Mouse (Mus musculus) G1E (cell line): ENCODE data around the gene Hist1h2bg. TPM values are rescaled to one million over a fixed set of nuclear protein-coding genes. Genes with fewer than 3 reads are reported as not detected.
A peak's percentile ranks its signal among the peaks of the same experiment; 100 is the strongest.
"Not testable (repeated sequence)": the region's sequence is repeated elsewhere in the genome, so short reads cannot be mapped to it uniquely, and the experiment has no call there.

Experiments
- ATAC-seq: 2 replicates; pipeline ENCODE4 v1.8.0; 2016; ENCODE audit warnings: mild to moderate bottlenecking; ENCODE audit not compliant: insufficient number of reproducible peaks, poor library complexity, low FRiP score, severe bottlenecking; ENCODE audit errors: extremely low read depth
- DNase-seq: peaks from one replicate; pipeline ENCODE4 v3.0.0; 2012; ENCODE audit warnings: low spot score
- H3K27me3 ChIP-seq: 2 replicates; pipeline ENCODE4 v1.6.1; 2012; ENCODE audit warnings: mild to moderate bottlenecking, low read length, inconsistent platforms; ENCODE audit not compliant: insufficient read depth
- H3K36me3 ChIP-seq: replicated peaks from 2 replicates; pipeline ENCODE3; 2012; ENCODE audit warnings: mild to moderate bottlenecking, inconsistent platforms
- H3K4me1 ChIP-seq: 2 replicates; pipeline ENCODE4 v1.6.1; 2012; ENCODE audit warnings: low read depth, low read length, inconsistent platforms, mixed read lengths; ENCODE audit not compliant: insufficient read depth
- H3K4me3 ChIP-seq: 2 replicates; pipeline ENCODE4 v1.5.1; 2012; ENCODE audit warnings: low read depth, mild to moderate bottlenecking, inconsistent platforms, low read length, moderate library complexity, mixed read lengths
- H3K9me3 ChIP-seq: replicated peaks from 2 replicates; pipeline ENCODE4 v1.6.1; 2012; ENCODE audit warnings: inconsistent platforms
- CTCF ChIP-seq: IDR thresholded peaks from 2 replicates; pipeline ENCODE4 v1.5.1; 2012; ENCODE audit warnings: low read depth, low read length, inconsistent platforms, mixed read lengths
- GATA1 ChIP-seq: IDR thresholded peaks from 2 replicates; pipeline ENCODE4 v1.6.1; 2012; ENCODE audit warnings: borderline replicate concordance, low read length, inconsistent platforms, mixed read lengths
- GATA2 ChIP-seq: IDR thresholded peaks from 2 replicates; pipeline ENCODE4 v1.6.1; 2012; ENCODE audit warnings: low read depth, low read length, inconsistent platforms, borderline replicate concordance
- POLR2AphosphoS5 ChIP-seq: IDR thresholded peaks from 2 replicates; pipeline ENCODE4 v1.6.1; 2012; ENCODE audit warnings: low read depth, low read length, inconsistent platforms; ENCODE audit not compliant: insufficient replicate concordance
- TAL1 ChIP-seq: conservative IDR thresholded peaks from 2 replicates; pipeline ENCODE4 v1.6.1; 2012; ENCODE audit warnings: low read depth, low read length, inconsistent platforms, mixed read lengths
- polyA plus RNA-seq: library from polyadenylated mRNA; stranded (reverse); fragments of >175 nt; gene quantifications from 2 replicates; pipeline ENCODE4 v1.2.3, GENCODE M21; 2012
- total RNA-seq, 2 experiments: library from RNA; stranded (forward) in 1 of 2; stranded (reverse) in 1 of 2; fragments of 200-1000 nt in 1 of 2; fragments of >200 nt in 1 of 2; fragmentation: Nextera tagmentation in 1 of 2; gene quantifications; 2 replicates each; pipeline ENCODE4 v1.2.3; 2014 to 2017

Gene Hist1h2bg
- total and polyA plus RNA-seq, 3 experiments: 13.0 to 1,531 (median 1,342) TPM

- no peaks in the 10 kb centered on the region for H3K27me3 ChIP-seq
- peak overlapping the region; percentile 50; the same call in 1 of the 2 replicates for H3K4me3 ChIP-seq
- peak; percentile 50; the same call in 1 of the 2 replicates for TF ChIP-seq TAL1
- TF ChIP-seq GATA1: no peak
- DNase-seq (peak; percentile 32), ATAC-seq (peak; percentile 42)
- H3K9me3 ChIP-seq: no peaks in the 10 kb centered on the region
- H3K4me1 ChIP-seq: peaks cover 21% of the 10 kb centered on the region
- no peaks in the 10 kb centered on the region for H3K36me3 ChIP-seq
These were observed 8.3 kb upstream of the Hist1h2bg start for GRCm38 (mm10) chr13:23562699-23563462.

DNA sequence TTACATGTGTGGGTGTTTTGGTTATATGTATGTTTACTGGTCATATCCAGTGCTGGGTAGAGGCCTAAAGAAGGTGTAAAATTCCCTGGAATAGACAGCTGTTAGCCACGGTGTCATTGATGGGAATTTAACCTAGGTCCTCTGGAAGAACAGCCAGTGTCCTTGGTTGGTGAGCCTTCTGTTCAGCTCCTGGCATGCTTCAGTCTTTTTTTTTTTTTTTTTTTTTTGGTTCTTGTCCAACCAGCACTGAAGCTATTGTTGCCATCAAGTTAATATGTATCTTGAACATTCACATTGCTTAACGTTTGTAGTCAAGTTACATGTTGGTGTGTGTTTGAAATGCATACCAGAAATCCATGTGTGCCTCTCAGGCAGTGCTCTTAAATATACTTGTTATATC lies 6.7 kb upstream of the Hist1h2bg start:
- H3K4me1 ChIP-seq: peaks cover 23% of the 10 kb centered on the region
- ATAC-seq (no peak), DNase-seq (no peak)
- no peaks in the 10 kb centered on the region for H3K27me3 ChIP-seq
- H3K4me3 ChIP-seq: no peak overlapping the region
- TF ChIP-seq GATA2 (no peak), TAL1 (no peak), GATA1 (no peak), CTCF (no peak), POLR2AphosphoS5 (no peak)
- no peaks in the 10 kb centered on the region for H3K9me3 ChIP-seq
- H3K36me3 ChIP-seq: no peaks in the 10 kb centered on the region

GRCm38 (mm10) chr13:23570261-23571021 lies 755 bp upstream of the Hist1h2bg start:
- not testable (repeated sequence) for H3K9me3 ChIP-seq, H3K36me3 ChIP-seq, H3K27me3 ChIP-seq, DNase-seq, ATAC-seq
- Histone ChIP-seq H3K4me1 (peaks cover 13% of the 10 kb centered on the region), H3K4me3 (peak overlapping the region; percentile 58; the same call in 1 of the 2 replicates)
- TF ChIP-seq POLR2AphosphoS5: peak; percentile 99

DNA sequence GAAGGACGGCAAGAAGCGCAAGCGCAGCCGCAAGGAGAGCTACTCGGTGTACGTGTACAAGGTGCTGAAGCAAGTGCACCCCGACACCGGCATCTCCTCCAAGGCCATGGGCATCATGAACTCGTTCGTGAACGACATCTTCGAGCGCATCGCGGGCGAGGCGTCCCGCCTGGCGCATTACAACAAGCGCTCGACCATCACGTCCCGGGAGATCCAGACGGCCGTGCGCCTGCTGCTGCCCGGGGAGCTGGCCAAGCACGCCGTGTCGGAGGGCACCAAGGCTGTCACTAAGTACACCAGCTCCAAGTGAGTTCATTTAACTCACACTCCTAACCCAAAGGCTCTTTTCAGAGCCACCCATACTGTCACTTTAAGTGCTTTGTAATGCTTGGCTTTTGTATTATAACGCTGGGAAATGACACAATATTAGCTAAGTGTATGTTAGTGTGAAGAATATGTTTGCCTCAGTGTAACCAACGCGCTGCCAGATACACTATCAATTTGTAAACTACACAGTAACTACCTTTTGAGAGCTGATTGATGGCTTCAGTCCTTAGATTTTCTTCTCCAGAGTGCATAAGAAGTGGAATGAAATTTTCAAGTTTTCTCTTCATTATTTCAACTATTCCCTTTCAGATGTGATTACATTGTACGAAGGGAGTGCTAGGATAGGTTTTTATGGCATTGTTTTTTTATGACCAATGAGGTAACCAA lies 465 bp downstream of the Hist1h2bg start:
- not testable (repeated sequence) for H3K36me3 ChIP-seq, H3K9me3 ChIP-seq, DNase-seq, ATAC-seq, H3K27me3 ChIP-seq
- H3K4me3 ChIP-seq: peak overlapping the region; percentile 64; the same call in 1 of the 2 replicates
- TF ChIP-seq POLR2AphosphoS5: peak; percentile 95; the same call in 1 of the 2 replicates
- H3K4me1 ChIP-seq: peaks cover 18% of the 10 kb centered on the region

DNA sequence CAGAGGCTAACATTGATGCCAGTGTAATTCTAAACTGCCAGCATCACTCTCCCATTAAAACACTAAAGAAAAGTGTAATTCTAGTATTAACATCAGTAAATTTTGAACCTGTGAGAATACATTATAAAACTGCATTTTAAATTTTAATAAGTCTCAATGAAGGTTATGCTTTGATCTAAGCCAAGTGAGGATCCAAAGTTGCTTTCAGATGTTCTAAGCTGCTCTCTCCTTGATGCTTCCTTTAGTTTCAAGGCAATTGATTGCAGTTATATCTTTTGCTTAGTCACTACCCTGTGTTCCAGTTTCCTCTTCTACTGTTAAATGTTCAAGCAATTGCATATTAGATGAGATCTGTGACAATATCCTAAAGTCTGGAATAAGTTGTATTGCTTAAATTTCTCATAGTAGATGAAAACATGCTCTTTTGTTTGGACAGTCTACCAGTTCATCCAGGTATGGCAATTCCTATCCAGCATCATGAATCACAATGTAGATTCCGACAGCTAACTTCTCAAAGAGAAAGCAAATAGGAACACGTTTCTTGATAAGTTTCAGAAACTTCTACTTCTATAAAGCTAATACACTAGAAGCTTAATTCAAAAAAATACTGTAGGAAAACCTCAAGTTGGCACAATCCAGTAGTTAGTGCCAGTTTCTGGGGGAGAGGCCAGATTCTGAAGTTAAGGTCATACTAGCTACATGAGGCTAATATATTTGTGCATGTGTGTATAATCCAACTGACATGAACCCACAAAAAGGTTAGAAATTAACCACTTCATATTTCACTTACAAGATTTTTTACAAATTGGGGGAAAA lies 1.2 kb downstream of the Hist1h2bg start:
- Histone ChIP-seq H3K27me3 (no peaks in the 10 kb centered on the region), H3K36me3 (no peaks in the 10 kb centered on the region), H3K4me1 (peaks cover 26% of the 10 kb centered on the region), H3K9me3 (no peaks in the 10 kb centered on the region), H3K4me3 (peak overlapping the region; percentile 15; the same call in 1 of the 2 replicates)
- peak; percentile 97; the same call in 1 of the 2 replicates for TF ChIP-seq POLR2AphosphoS5
- no peak for TF ChIP-seq CTCF
- ATAC-seq: no peak
- no peak for DNase-seq

DNA sequence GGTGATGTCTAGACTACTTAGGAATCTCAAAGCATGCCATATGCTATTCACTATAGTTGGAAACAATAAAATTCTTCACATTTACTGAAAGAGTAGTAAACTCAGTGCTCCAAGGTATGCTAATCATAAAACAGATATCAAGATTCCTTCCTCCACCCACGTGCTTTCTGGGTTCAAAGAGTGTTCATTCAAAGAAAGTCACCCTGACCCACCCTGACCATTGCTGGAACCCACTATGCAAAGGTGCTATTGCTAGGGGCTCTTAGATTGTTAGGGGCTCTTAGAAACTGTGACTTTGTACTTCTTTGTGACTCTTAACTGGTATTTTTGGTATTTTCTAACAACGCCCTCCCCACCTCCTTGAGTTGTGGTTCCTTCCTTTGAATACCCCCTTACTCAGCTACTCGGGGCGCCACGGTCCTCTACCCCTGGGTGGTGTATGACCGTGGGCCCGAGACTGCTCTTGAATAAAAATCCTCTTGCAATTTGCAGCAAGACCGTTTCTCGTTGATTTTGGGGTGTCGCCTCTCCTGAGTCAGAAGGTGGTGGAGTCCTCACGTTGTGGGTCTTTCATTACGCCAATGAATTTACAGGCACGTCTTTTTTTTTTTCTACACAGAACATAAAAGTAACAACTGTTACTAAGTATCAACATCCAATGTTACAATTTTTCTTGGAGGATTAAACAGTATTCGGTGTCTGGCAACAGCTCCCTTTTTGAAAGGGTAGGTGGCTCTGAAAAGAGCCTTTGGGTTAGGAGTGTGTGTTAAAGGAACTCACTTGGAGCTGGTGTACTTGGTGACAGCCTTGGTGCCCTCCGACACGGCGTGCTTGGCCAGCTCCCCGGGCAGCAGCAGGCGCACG lies 2.1 kb downstream of the Hist1h2bg start:
- not testable (repeated sequence) for H3K36me3 ChIP-seq, H3K9me3 ChIP-seq, DNase-seq, H3K27me3 ChIP-seq, ATAC-seq
- Histone ChIP-seq H3K4me3 (peak overlapping the region; percentile 64; the same call in 1 of the 2 replicates), H3K4me1 (peaks cover 23% of the 10 kb centered on the region)

DNA sequence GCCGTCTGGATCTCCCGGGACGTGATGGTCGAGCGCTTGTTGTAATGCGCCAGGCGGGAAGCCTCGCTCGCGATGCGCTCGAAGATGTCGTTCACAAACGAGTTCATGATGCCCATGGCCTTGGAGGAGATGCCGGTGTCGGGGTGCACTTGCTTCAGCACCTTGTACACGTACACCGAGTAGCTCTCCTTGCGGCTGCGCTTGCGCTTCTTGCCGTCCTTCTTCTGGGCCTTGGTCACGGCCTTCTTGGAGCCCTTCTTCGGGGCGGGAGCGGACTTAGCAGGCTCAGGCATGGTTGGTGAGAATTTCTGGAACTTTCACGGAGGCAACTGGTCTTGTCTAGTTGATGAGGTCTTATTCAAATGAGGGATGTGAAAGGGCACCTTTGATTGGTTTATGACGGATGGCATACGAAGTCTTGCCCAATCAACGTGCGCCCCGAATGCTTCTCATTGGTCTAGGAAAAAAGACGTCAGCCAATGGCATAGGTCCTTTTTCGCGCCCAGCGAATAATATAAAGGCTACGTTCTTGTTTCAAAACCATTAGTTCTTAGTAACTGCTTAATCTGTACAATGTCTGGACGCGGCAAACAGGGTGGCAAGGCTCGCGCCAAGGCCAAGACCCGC lies 2.8 kb downstream of the Hist1h2bg start, which contains the start of the genes Hist1h2bf and Hist1h2ad:
Gene Hist1h2bf (minus strand): TSS at position 299 of the 627 bp plus-strand sequence.
Gene Hist1h2ad (plus strand): TSS at position 484 of the 627 bp plus-strand sequence.
- not testable (repeated sequence) for H3K9me3 ChIP-seq, H3K27me3 ChIP-seq, H3K36me3 ChIP-seq
- DNase-seq (peak; percentile 70), ATAC-seq (peak; percentile 70)
- Histone ChIP-seq H3K4me3 (peak within 1 kb of the TSS; percentile 64; the same call in 1 of the 2 replicates), H3K4me1 (peaks cover 23% of the 10 kb centered on the region)
